Mouse (Mus musculus): ENCODE data around the gene Slc9a3r1.

GRCm38 (mm10) chr11:115147813-115148212 lies 15.3 kb upstream of the Slc9a3r1 start:
- TF ChIP-seq POLR2A (IDR thresholded peaks at IDR 0.05; ENCODE audit: extremely low read depth, insufficient read depth, low read length) = no peak
- TF ChIP-seq CTCF (IDR thresholded peaks at IDR 0.05; ENCODE audit: low read depth, low read length) = no peak
